Mouse (Mus musculus): Measurements from ENCODE around the gene Itpr3.

Itpr3 gene

DNA sequence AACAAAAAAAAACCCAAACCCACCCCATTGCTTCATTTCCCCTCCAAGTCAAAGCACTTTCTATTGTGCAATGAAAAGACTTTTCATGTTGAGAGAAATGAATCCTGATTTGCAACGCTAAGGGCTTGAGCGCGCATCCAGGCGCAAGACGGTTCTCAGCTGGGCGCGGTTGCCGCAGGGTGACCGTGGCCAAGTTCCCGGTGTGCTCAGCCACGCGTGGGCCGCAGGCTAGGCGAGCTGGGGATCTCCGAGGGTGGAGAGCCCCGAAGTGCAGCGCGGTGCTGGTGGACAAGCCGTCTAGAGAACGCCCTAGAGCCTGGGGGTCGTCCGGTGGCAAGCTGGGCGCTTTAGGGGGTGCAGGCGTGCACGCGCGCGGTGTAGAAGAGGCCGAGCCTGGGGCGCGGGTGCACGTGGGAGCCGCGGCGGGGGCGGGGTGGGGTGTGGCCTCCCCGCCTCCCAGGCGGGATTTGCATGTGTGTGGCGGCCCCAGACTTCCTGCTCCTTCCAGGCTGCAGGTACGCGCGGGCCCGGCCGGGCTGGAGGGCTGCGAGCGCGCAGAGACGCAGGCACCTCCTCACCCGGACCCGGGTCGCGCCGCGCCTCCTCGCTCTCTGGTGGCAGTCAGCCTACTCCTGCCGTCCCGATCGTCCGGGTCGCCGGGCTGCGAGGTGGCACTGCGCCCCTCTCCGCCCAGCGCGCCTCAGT is at the start of gene Itpr3:
Gene Itpr3 (plus strand): TSS at position 493 of the 705 bp plus-strand sequence.
- DNase-seq (ENCODE audit: low spot score in 2 of 2): peak; percentile 74 to 77

DNA sequence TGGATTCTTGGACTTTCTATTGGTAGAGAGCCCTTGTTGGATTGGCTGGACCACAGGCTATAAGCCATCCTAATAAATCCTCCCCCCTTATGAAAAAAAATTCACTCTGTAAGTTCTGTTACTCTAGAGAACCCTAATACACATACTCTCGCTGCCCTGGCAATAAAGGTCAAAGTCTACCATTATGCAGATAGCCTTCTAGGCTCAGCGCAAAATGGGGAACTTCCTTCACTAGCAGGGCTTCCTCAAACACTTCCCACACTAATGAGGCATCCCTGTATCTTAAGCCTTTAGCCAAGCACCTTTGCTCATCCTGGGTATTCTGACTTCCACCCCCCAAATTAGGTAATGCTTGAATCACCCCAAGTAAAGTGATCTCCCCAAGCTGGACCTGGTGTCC is 48.8 kb upstream of the Itpr3 start:
- no peak for DNase-seq (ENCODE audit: low spot score in 2 of 2)

DNA sequence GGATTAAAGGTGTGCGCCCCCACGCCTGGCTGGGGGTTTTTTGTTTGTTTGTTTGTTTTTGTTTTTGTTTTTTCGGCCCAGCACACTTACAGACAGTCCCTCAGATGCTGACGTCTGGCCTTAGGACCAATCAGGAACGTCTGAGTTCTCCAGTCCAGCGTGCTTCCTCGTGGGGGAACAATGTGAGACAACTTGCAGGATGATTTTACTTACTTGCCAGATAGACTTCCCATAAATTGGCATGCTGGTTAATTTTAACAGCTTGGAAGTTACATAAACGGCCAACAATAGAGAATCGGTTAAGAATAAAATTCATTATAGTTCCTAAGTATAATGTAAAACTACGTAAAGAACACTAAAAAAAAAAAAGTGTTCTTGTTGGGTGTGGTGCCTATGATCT is 45.9 kb upstream of the Itpr3 start:
- DNase-seq (ENCODE audit: low spot score in 2 of 2): no peak

DNA sequence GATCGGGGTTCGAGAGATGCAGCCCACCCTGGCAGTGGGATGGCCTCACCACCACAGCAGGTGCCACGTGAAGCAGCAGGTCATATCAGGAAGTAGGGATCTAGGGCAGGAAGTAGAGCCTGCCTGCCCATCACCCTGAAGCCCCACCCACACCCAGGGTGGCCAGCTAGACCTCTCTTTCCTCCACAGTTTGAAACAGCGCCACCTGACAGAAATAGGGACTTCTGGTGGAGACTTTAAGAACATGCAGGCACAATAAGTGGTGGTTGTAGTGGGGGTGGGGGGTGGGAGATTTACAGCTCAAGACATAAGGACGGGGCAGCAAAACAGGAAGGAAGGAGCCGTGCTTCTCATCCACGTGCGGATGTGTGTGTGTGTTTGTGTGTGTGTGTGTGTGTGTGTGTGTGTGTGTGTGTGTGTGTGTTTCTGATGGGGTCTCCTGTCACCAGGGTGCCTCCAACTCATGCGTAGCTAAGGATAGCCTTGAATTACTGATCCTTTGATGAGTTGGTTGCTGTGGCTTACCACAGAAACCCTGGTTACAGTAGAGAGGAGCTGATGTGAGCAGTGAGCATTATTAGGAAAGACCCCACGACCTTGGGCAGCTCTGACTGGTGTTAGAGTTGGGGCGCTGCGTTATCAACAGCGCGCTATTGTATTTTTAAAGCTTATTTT is 45.0 kb upstream of the Itpr3 start:
- no peak for DNase-seq (ENCODE audit: low spot score in 2 of 2)

DNA sequence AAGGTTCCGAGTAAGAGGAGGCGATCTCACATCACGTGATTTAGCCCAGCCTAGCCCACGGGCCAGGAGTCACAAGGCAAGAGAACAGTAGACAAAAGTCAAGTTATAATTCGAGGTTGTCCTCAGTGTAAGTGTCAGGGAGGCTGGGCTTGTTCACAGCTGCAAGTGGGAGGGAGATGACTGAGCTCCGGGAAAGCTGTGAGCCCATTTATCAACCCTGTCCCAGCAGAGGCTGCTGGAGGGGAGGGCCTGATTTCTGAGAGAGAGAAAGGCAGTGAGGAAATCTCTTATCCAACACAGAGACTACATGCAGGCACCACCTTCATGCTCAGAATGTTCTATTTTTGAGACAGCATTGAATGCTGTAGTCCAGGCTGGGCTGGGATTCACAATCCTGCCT is 44.2 kb upstream of the Itpr3 start:
- no peak for DNase-seq (ENCODE audit: low spot score in 2 of 2)

DNA sequence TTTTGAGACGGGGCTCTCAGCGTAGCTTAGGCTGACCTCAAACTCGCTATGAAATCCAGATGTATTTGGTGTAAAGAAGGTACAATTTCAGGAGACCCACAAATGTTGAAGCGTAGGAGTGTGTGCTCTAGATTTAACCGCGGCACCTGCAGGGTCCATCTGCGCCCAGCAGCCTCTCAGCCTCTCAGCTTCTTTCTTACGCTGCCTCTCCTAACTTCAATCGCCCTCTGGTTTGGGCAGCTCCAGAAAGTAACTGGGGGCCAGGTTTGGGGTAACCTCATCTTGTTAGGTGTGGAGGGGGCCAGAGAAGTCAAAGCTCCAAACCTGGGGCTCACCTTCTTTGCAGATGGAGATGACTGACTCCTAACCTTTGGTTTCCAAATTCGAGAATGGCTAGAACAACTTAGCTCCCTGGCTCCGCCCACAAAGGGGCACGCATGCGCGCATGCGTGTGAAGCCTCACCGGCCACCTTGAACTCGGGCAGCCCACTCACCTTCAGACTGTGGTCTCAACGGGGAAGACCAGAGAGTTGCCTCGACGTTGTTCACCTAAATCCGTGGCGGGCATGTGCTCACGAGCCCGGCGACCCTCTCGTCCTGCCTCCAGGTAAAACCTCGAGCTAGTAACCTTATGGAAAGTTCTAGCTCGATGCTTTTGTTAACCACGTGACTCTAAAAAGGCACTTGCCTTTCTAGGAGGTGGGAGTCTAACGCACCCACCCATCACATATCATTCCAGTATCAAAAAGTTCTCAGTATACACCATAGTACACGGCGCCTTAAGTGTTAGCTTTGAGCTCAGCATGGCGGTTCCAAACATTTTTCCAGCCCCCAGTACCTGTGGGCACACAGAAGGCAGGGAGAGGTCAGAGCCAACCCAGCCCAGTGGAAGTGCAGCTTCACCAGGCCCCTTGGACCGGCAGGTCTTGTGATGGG is 39.3 kb upstream of the Itpr3 start:
- peak; percentile 80 to 87 for DNase-seq (ENCODE audit: low spot score in 2 of 2)

DNA sequence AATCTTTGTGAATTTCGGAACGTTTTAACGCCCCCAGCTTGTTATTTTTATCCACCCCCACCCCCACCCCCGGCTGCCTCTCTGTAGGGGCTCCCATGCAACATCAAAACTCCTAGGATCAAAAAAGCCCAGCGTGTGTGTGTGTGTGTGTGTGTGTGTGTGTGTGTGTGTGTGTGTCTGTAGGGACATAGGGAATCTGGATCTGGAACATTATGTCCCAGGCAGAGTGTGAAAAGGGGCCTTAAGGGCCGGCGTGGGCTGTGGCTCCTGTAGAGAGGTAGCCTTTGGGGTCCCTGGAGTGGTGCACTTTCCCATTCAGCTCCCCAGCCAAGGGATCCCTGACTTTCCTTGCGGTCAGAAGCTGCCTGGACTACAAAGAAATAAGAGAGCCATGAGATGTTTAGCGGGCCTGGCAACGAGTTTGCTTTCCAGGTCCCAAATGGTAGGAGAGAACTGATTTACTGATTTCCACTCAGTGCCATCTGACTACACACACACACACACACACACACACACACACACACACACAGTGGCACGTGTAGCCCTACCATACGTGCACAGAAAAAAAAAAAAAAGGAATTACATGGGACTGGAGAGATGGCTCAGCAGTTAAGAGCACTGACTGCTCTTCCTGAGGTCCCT is 38.4 kb upstream of the Itpr3 start:
- DNase-seq (ENCODE audit: low spot score in 2 of 2): peak in 1 of 2 experiments; percentile 24

DNA sequence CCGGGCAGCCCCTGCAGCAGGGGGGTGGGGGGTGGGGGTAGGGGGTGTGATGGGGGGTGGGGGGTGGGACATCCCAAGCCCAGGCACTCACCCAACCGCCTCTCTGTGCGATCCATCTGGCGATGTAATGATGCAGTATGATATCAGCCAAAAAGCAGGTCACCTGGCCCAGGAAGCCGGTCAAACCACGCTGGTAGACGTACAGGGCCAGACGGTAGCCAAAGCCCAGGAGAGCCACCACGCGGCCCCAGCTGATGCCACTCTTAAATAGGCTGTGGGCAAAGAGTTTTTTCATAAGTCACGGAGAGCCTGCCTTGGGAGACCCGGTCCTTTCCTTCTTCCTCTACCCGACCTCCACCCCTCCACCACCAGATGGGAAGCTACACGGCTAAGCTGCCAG is 36.0 kb upstream of the Itpr3 start:
- DNase-seq (ENCODE audit: low spot score in 2 of 2): no peak

DNA sequence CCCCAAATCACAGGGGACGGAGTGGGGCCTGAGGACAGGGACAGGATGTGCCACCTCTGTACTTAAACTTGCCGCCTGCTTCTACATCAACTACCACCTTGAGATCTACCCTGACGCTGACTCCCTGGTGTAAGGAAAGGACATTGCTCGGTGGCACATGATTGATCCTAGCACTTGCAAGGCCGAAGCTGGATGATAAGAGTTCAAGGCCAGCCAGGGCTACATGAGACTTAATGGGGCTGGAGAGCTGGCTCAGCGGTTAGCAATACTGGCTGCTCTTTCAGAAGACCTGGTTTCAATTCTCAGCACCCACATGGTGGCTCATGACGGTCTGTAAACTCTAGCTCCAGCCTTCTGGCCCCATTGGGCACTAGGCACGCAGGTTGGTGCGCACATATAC is 35.4 kb upstream of the Itpr3 start:
- no peak for DNase-seq (ENCODE audit: low spot score in 2 of 2)

DNA sequence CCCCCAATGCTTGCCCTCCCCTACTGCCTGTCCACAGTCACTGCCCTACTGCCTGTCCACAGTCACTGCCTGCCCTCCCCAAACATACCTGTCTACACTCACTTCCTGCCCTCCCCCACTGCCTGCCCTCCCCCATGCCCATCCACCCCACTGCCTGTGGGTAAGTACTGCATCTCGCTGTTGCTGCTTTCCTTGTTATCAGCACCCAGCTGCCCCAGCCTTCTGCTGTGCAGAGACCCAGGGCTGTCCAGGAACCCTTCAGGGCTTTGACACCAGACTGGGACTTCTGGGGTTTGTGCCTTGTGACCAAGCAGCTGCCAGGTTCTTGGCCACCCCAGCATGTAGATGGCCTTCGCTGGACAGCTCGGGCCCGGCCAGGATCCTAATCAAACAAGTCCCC is 33.8 kb upstream of the Itpr3 start:
- DNase-seq (ENCODE audit: low spot score in 2 of 2): no peak

DNA sequence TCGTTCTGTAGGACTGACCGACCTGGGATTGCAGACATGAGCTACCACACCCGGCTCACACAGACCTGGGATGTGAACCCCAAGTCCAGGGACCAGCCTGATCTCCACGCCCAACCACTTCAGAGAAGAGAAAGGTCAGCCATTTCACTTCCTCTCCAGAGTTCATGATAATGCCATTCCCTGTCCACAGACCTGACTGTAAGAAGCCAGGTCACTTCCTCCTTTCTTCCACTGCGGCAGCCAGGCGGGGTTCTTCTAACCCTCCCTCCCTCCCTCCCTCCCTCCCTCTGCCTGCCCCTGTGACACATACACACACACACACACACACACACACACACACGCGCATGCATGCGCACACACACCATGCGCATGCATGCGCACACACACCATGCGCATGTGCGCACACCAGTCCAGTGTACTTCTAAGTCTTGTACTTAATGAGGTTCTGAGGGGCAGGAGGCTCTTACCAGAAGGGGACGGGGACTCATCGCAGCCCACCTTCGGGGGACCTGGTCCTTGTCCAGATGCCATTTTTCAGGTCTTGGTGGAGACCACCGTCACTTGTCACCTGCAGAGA is 31.7 kb upstream of the Itpr3 start:
- DNase-seq (ENCODE audit: low spot score in 2 of 2): no peak

DNA sequence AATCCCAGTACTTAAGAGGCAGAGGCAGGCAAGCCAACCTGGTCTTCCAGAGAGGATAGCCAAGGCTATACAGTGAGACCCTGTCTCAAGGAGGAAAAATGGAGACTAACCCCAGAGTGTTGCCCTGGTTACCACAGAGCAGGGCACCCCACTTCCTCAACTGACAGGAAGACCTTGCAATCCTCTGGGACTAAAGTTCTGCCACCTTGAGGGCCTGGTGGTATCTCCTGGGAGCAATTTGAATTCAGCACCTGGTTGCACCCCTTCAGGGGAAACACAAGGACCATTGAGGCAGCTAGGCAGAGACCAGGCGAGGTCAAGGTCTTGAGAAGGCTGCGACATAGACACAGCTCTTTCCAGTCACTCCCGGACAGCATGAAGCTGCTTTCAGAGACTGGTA is 31.2 kb upstream of the Itpr3 start:
- no peak for DNase-seq (ENCODE audit: low spot score in 2 of 2)

DNA sequence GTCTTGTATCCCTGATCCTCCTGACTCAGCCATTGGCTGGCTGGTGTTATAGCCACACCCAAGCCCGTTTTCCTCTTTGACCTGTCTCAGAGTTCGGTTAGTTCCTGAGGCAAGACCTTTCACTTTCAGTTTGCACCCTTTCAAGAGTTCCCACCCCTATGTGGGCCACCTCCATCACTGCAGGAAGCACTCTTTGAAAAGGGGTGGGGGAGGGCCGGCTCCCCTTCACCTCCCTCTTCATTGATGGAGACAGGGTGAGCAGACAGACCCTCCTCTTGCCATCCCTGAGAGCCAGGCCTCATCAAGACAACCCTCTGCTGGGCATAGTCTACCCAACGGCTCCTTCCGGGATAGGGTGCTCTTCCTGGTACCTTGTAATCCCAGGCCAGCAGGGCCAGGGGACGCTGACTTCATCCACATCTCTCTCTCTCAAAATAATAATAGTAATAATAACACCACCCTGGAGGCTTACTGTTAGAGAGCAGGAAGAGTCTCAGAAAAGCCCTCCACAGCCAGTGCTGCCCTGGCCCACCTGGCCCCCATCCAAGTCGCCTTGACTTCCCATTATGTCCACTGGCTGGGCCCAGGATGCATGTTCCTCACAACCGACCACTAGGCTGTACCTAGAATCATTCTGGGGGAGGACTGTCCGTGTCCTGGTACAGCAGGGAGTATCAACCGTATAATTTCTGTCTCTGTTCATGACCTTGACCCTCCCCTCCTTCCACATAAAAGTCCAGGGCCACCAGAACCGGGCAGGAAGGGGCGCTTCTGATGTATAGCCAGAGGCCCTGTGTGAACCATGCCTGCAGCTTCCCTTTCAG is 29.4 kb upstream of the Itpr3 start:
- no peak for DNase-seq (ENCODE audit: low spot score in 2 of 2)

DNA sequence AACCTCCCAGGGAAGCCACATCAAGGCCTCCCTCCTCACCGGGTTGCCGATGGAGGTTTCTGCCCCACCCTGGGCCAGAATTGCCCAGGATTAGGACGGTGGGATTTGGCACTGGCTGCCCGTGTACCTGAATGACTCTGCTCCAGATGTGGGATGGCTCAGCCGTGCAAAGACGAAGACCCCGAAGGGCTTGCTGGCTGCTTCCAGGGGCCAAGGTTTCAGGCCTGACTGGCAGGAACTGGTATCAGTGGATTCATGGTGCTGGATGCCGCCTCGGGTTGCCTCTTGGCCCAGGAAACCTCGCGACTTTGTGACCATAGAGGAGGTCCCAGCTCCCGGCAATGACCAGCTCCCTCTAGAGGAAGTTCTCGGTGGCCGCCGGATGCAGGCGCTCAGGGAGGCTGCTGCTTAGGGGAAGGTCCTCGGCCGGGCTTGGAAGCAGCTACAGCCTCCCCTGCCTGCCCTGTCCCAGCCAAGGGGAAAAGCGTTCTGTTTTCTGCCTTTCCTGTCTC is 28.8 kb upstream of the Itpr3 start:
- peak; percentile 87 to 93 for DNase-seq (ENCODE audit: low spot score in 2 of 2)

DNA sequence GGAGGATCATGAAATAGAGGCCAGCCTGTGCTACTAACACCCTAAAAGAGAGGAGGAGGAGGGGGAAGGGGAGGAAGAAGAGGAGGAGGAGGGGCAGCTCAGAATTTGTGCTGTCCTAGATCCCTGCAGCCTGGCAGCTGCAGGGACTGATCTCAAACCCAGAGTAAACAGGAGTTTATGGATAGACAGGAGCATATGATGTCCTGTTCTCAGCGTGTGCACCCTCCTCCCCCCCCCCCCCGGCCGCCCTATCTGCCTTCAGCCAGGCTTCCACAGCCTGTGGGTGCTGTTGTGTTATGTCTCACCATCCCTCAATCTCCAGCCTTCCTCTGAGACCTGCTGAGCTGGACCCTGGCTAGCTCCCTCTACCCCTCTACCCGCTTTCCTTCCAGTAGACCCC is 28.2 kb upstream of the Itpr3 start, which contains the start of gene Bak1:
Gene Bak1 (minus strand): TSS at position 101 of the 400 bp plus-strand sequence.
- no peak for DNase-seq (ENCODE audit: low spot score in 2 of 2)

DNA sequence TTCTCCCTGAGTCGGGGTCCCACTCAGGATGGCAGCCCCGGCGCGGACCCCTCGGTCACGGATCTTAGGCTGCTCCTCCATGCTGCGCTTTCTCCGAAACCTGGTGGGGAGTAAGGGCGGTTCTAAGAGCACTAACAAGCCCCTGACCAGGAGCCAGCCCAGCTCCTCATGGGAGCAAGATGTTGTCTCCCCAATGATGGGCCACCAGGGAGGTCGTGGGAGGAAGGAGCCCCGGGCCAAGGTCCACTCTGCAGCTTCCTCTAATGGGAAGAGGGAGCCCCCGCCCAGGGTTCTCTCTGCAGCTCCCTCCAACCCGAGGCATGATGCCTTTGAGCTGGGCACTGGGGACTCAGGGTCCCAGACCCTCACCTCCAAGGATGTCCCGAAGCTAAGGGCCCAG is 27.7 kb upstream of the Itpr3 start:
- DNase-seq (ENCODE audit: low spot score in 2 of 2): no peak

DNA sequence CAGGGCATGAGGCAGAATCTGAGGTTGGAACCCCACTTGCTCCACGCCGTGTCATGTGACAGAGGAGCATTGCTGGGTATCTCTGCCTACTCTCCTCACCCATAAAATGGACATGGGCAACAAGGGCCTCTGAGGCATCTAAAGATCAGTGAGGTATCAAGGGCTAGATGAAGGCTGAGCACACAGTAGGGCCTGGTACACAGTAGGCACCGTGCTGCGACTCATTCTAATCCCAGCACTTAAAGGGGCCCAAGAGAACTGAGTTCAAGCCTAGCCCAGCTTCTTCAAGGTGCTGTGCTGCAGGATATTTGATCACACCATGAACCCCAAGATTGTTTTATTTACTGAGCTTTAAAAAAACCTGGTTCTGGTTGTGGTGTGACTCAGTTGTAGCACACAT is 26.2 kb upstream of the Itpr3 start:
- DNase-seq (ENCODE audit: low spot score in 2 of 2): no peak

DNA sequence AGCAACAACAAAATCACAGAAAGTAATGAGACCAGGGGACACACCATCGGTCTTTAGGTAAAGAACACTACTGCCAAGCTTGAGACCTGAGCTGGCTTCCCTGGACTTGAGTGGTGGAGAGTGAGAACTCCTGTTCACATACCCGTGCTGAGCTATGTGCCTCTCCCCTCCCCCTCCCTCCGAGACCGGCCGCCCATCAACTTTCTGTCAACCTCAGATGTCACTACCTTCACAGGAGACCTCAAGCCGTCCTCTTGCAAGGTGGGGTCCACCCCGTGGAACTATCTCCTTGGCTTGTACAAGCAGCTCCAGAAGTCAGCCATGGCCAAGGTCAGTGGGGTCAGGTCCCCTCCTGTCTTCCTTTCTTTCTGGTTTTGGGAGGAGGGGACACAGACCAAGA is 24.8 kb upstream of the Itpr3 start:
- no peak for DNase-seq (ENCODE audit: low spot score in 2 of 2)

DNA sequence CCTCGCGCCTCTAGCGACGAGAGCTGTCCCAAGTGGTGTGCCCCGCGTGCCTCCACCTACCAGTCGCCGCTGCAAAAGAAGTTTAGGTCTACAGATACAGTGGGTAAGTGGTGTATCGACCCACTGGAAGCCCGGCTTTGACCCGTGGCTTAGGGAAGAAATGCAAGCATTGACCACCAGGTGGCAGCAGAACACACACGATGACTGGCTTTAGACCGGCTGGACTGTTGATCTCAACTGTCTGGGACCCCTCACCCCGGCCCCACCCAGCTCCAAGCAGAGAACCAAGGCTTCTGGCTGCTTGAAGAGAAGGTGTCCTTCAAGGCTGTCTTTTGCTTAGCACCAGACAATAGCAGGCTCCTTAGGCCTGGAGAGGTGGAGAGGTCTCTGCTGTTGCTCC is 24.2 kb upstream of the Itpr3 start:
- DNase-seq (ENCODE audit: low spot score in 2 of 2): peak; percentile 74 to 86

DNA sequence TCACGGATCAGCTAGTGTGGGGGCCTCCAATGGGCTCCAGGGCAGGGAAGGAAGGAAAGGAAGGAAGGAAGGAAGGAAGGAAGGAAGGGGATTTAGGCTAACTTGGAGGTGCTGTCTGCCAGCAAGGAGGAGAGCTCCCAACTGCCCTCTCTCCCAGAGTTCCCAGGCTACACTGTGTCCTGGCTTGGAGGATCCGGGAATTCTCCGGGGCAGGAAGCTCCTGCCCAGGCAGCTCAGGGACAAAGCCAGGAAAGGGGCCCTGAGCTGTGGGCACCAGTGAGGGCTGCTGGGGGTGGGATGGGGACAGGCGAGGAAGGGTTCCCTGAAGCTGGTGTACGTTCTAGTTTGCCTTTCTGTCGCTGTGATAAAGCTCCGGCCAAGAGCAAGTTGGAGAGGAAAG is 20.6 kb upstream of the Itpr3 start:
- no peak for DNase-seq (ENCODE audit: low spot score in 2 of 2)

Data from urinary bladder, postnatal 4 days (tissue).